Mouse (Mus musculus) thymus, adult 2 months (tissue): ENCODE measurements around the gene Upk1a. TPM values are rescaled to one million over a fixed set of nuclear protein-coding genes. Genes with fewer than 3 reads are reported as not detected.
A peak's percentile ranks its signal among the peaks of the same experiment; 100 is the strongest.

Experiments
- DNase-seq: peaks from one replicate; pipeline ENCODE4 v3.0.0; 2021
- H3K27ac ChIP-seq: fragments of 200-500 bp; 2 replicates; pipeline ENCODE4 v1.5.1; 2012; ENCODE audit warnings: low read length, control low read depth; ENCODE audit not compliant: control insufficient read depth, insufficient read depth
- H3K27me3 ChIP-seq: fragments of 200-500 bp; 2 replicates; pipeline ENCODE4 v1.6.1; 2012; ENCODE audit warnings: mild to moderate bottlenecking, low read length, moderate library complexity, mixed read lengths; ENCODE audit not compliant: control insufficient read depth, insufficient read depth
- H3K36me3 ChIP-seq: fragments of 200-500 bp; 2 replicates; pipeline ENCODE4 v1.6.1; 2012; ENCODE audit warnings: mild to moderate bottlenecking, low read length, moderate library complexity; ENCODE audit not compliant: control insufficient read depth, insufficient read depth
- H3K4me1 ChIP-seq: fragments of 200-500 bp; replicated peaks from 2 replicates; pipeline ENCODE4 v1.6.1; 2012; ENCODE audit warnings: low read length; ENCODE audit not compliant: control insufficient read depth, insufficient read depth
- H3K4me3 ChIP-seq: fragments of 200-500 bp; 2 replicates; pipeline ENCODE4 v1.5.1; 2012; ENCODE audit warnings: mild to moderate bottlenecking, low read length, control low read depth, moderate library complexity; ENCODE audit not compliant: control insufficient read depth, insufficient read depth
- CTCF ChIP-seq: fragments of 200-500 bp; IDR thresholded peaks from 2 replicates; pipeline ENCODE4 v1.5.1; 2012; ENCODE audit warnings: mild to moderate bottlenecking, control low read depth, low read length, moderate library complexity, borderline replicate concordance; ENCODE audit not compliant: control insufficient read depth, poor library complexity, insufficient read depth; ENCODE audit errors: extremely low read depth
- POLR2A ChIP-seq: fragments of 200-500 bp; IDR thresholded peaks from 2 replicates; pipeline ENCODE4 v1.6.1; 2012; ENCODE audit warnings: mild to moderate bottlenecking, low read length, control low read depth, moderate library complexity; ENCODE audit not compliant: control insufficient read depth, poor library complexity, insufficient read depth; ENCODE audit errors: extremely low read depth
- WGBS: fragments of 180-500 bp; shearing (Covaris S2); methylation state at CpG from one replicate; pipeline ENCODE4 v1.1.7; 2018; 5-methylcytosine and 5-hydroxymethylcytosine counted together
- polyA plus RNA-seq: library from polyadenylated mRNA; depleted of rRNA; stranded (reverse); fragments of >200 nt; gene quantifications from 2 replicates; pipeline ENCODE4 v1.2.3, GENCODE M21; 2012

Upk1a gene
- polyA plus RNA-seq, 1 experiment: 7.5 TPM

GRCm38 (mm10) chr7:30564970-30565571 lies 47.6 kb downstream of the Upk1a start, which contains the start of gene Igflr1:
TSS of gene Igflr1 (plus strand) at chr7:30565427.
- H3K4me1 ChIP-seq: peaks cover 18% of the 10 kb centered on the region
- DNase-seq: no peak
- TF ChIP-seq CTCF (no peak), POLR2A (no peak)
- WGBS: 93% methylated on average over 12 of the region's 12 CpGs
- peak within 1 kb of the TSS; percentile 22 for H3K27ac ChIP-seq
- no peaks in the 10 kb centered on the region for H3K27me3 ChIP-seq
- peaks cover 17% of the 10 kb centered on the region for H3K36me3 ChIP-seq
- no peak within 1 kb of the TSS for H3K4me3 ChIP-seq

DNA sequence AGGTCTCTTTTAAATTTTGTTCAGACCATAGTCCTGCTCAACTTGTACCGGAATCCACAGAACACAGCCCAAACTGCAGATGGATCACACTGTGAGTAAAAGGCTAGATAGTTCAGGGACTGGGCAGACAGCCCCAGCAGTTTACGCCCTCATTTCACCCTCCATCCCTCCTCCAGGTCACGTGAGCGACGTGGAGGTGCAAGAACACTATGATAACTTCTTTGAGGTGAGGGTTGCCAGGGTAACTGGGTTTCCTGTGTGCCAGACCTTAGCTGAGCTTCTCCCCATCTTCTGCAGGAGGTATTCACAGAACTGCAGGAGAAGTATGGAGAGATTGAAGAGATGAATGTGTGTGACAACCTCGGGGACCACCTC lies 48.8 kb downstream of the Upk1a start:
- Histone ChIP-seq H3K27me3 (no peaks in the 10 kb centered on the region), H3K4me1 (peaks cover 18% of the 10 kb centered on the region), H3K36me3 (peaks cover 5% of the 10 kb centered on the region), H3K27ac (peak overlapping the region; percentile 91), H3K4me3 (peak overlapping the region; percentile 86)
- peak; percentile 72 for DNase-seq
- no peak for TF ChIP-seq POLR2A
- TF ChIP-seq CTCF: no peak
- 20% methylated on average over 6 of the region's 6 CpGs for WGBS

GRCm38 (mm10) chr7:30563117-30563905 lies 49.3 kb downstream of the Upk1a start, which contains the start of the genes U2af1l4, Gm49396 and Psenen:
TSS of gene U2af1l4 (plus strand) at chr7:30563301.
TSS of gene Gm49396 (plus strand) at chr7:30563344.
TSS of gene Psenen (minus strand) at chr7:30563627.
- Histone ChIP-seq H3K27ac (peak within 1 kb of the TSS; percentile 91), H3K4me1 (peaks cover 23% of the 10 kb centered on the region), H3K4me3 (peak within 1 kb of the TSS; percentile 86), H3K27me3 (no peaks in the 10 kb centered on the region), H3K36me3 (no peaks in the 10 kb centered on the region; the same call in 1 of the 2 replicates)
- no peak for TF ChIP-seq CTCF
- no peak; the same call in 1 of the 2 replicates for TF ChIP-seq POLR2A
- peak; percentile 94 for DNase-seq
- whole genome bisulfite sequencing: under 1% methylated on average over 45 of the region's 45 CpGs

DNA sequence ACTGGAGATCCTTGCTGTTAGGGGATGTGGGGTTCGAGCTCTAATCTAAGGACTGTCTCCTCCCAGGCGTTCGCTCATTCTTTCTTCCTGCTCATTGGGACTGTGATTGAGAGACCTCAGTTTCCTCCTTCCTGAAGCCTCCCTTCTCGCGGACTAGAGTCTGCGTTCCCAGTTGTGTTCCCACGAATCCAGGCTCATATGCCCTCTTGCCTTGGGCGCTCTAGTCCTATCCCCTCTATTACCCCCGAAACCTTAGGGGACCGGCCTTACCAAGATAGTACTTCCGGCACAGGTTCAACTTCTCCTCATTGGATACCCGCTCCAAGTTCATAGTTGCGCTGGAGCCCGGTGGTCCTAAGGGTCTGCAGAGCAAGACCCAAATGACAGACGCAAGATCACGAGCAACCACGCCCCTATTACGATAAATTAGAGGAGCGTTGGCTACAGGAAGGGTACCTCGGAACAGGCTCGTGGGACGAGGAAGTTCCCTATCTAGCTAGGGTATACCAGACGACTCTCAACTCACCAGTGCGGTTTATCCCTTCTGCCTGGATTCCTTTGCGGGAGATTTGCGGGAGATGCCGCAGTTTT lies 50.0 kb downstream of the Upk1a start:
- Histone ChIP-seq H3K4me3 (peak overlapping the region; percentile 69), H3K27me3 (no peaks in the 10 kb centered on the region), H3K36me3 (no peaks in the 10 kb centered on the region), H3K4me1 (peaks cover 25% of the 10 kb centered on the region), H3K27ac (peak overlapping the region; percentile 72)
- DNase-seq: no peak
- WGBS: under 1% methylated on average over 27 of the region's 27 CpGs
- no peak for TF ChIP-seq POLR2A
- no peak for TF ChIP-seq CTCF

GRCm38 (mm10) chr7:30560296-30560695 lies 52.4 kb downstream of the Upk1a start:
- WGBS: 88% methylated on average over 2 of the region's 2 CpGs
- H3K27me3 ChIP-seq: no peaks in the 10 kb centered on the region
- H3K4me3 ChIP-seq: no peak overlapping the region
- TF ChIP-seq CTCF (no peak), POLR2A (no peak)
- H3K36me3 ChIP-seq: peaks cover 14% of the 10 kb centered on the region
- H3K4me1 ChIP-seq: peaks cover 25% of the 10 kb centered on the region
- H3K27ac ChIP-seq: no peak overlapping the region
- no peak for DNase-seq

GRCm38 (mm10) chr7:30559443-30559954 lies 53.1 kb downstream of the Upk1a start, which contains the start of gene Lin37:
TSS of gene Lin37 (minus strand) at chr7:30559838.
- Histone ChIP-seq H3K27ac (peak within 1 kb of the TSS; percentile 29; the same call in 1 of the 2 replicates), H3K36me3 (peaks cover 19% of the 10 kb centered on the region), H3K27me3 (no peaks in the 10 kb centered on the region), H3K4me1 (peaks cover 21% of the 10 kb centered on the region), H3K4me3 (peak within 1 kb of the TSS; percentile 73)
- under 1% methylated on average over 20 of the region's 20 CpGs for WGBS
- DNase-seq: peak; percentile 95
- TF ChIP-seq CTCF: 0 out of 2 replicates have a peak, but pooled peaks have one; percentile 31
- TF ChIP-seq POLR2A: peak; percentile 66; the same call in 1 of the 2 replicates
